Mouse (Mus musculus): ENCODE measurements around the gene Gm47791. TPM values are rescaled to one million over a fixed set of nuclear protein-coding genes. Genes with fewer than 3 reads are reported as not detected.

Gm47791 gene
- polyA plus RNA-seq, 1 experiment = not detected

DNA sequence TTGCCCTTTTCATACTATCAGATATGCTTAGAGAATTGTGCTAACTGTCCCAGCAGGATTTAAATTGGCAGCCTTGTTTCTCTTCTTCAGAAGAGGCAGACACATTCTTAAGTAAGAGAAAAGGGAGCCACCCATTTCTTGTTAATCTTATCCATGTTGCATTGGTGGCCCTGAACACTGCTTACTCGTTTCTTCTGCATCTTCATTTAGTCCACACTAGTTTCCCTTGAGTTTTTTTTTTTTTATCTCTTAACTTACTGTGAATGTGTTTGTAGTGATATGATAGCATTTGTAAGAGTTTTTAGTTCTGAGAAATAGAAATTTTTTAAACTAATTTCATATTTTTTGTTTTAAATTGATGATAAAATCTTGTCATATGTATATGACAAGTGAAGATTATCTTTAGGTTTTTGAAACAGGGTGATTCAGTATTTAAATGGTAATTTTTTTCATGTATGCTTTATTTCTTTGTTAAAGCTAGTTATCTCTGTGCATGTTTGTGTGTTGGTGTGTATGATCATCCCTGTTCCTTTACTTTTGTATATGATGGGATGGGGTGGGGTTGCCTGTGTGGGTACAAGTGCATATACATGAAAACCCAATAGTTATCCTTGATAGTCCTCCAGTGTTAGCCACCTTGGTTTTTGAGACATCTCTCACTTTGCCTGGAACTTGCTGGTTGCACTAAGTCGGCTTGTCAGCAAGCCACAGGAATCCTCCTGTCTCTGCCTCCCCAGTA, 23.2 kb downstream of the Gm47791 start:
- H3K4me1 ChIP-seq (ENCODE audit: control insufficient read depth, insufficient read depth, low read length) = no peaks in the 10 kb centered on the region
- no peak overlapping the region for H3K4me3 ChIP-seq (ENCODE audit: low read depth, low read length)
- TF ChIP-seq EP300 (IDR thresholded peaks at IDR 0.05; ENCODE audit: insufficient read depth, low read depth, low read length) (no peak), CTCF (IDR thresholded peaks at IDR 0.05; ENCODE audit: low read depth, low read length) (no peak), POLR2A (IDR thresholded peaks at IDR 0.05; ENCODE audit: insufficient read depth, low read length) (no peak)
- no peak overlapping the region for H3K27ac ChIP-seq (ENCODE audit: insufficient read depth, low read length)
- no peaks in the 10 kb centered on the region for H3K27me3 ChIP-seq (ENCODE audit: control insufficient read depth, insufficient read depth, low read length, poor library complexity, severe bottlenecking)
- no peak overlapping the region for H3K9ac ChIP-seq (ENCODE audit: low read depth, poor library complexity, severe bottlenecking)
- peaks cover 4% of the 10 kb centered on the region for H3K36me3 ChIP-seq (ENCODE audit: control insufficient read depth, insufficient read depth, low read length, poor library complexity, severe bottlenecking)
- no peaks in the 10 kb centered on the region for H3K9me3 ChIP-seq (replicated peaks; ENCODE audit: control insufficient read depth, insufficient read depth, low read length, poor library complexity, severe bottlenecking)

DNA sequence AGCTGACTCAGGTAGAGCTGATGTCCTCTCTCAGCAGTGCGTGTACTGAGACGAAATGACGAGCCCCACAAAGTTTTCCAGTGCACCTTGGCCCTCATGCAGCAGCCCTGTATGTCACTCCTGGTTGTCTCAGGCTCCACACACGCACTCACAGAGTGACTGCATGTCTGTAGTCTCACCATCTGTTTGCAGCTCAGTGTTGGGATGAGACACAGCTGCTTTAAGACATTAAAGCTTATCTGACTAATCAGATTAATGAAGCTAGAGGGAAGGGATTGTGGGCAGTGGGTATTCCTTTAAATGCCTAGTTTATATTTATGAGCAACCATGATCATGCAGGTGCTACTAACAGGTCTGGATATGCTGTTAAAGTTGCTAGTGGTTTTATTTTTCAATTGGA, 24.6 kb downstream of the Gm47791 start:
- Histone ChIP-seq H3K4me3 (ENCODE audit: low read depth, low read length) (no peak overlapping the region), H3K27ac (ENCODE audit: insufficient read depth, low read length) (no peak overlapping the region), H3K4me1 (ENCODE audit: control insufficient read depth, insufficient read depth, low read length) (no peaks in the 10 kb centered on the region), H3K9me3 (replicated peaks; ENCODE audit: control insufficient read depth, insufficient read depth, low read length, poor library complexity, severe bottlenecking) (no peaks in the 10 kb centered on the region), H3K27me3 (ENCODE audit: control insufficient read depth, insufficient read depth, low read length, poor library complexity, severe bottlenecking) (no peaks in the 10 kb centered on the region), H3K9ac (ENCODE audit: low read depth, poor library complexity, severe bottlenecking) (no peak overlapping the region), H3K36me3 (ENCODE audit: control insufficient read depth, insufficient read depth, low read length, poor library complexity, severe bottlenecking) (peaks cover 5% of the 10 kb centered on the region)
- no peak for TF ChIP-seq CTCF (IDR thresholded peaks at IDR 0.05; ENCODE audit: low read depth, low read length)
- TF ChIP-seq POLR2A (IDR thresholded peaks at IDR 0.05; ENCODE audit: insufficient read depth, low read length) = no peak
- no peak for TF ChIP-seq EP300 (IDR thresholded peaks at IDR 0.05; ENCODE audit: insufficient read depth, low read depth, low read length)

DNA sequence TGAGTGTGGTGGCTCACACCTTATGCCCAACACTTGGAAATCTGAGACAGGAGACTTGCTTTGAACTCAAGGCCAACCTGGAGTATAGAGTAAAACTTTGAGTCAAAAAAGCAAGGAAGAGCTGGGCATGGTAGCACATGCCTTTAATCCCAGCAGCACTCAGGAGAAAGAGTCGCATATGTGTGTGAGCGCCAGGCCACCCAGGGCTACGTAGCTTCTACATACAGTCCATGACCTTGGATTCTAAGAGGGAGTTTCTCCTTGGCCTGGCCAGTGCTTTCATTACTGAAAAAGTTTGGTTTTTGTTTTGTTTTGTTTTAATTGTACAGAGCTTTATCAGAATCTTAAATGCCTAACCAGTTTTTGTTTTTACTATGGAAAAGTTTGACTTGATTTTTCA, 27.1 kb downstream of the Gm47791 start:
- no peaks in the 10 kb centered on the region for H3K27me3 ChIP-seq (ENCODE audit: control insufficient read depth, insufficient read depth, low read length, poor library complexity, severe bottlenecking)
- H3K9ac ChIP-seq (ENCODE audit: low read depth, poor library complexity, severe bottlenecking) = no peak overlapping the region
- peaks cover 5% of the 10 kb centered on the region for H3K36me3 ChIP-seq (ENCODE audit: control insufficient read depth, insufficient read depth, low read length, poor library complexity, severe bottlenecking)
- no peak overlapping the region for H3K4me3 ChIP-seq (ENCODE audit: low read depth, low read length)
- no peak for TF ChIP-seq CTCF (IDR thresholded peaks at IDR 0.05; ENCODE audit: low read depth, low read length)
- no peak for TF ChIP-seq POLR2A (IDR thresholded peaks at IDR 0.05; ENCODE audit: insufficient read depth, low read length)
- no peak for TF ChIP-seq EP300 (IDR thresholded peaks at IDR 0.05; ENCODE audit: insufficient read depth, low read depth, low read length)
- no peaks in the 10 kb centered on the region for H3K9me3 ChIP-seq (replicated peaks; ENCODE audit: control insufficient read depth, insufficient read depth, low read length, poor library complexity, severe bottlenecking)
- no peak overlapping the region for H3K27ac ChIP-seq (ENCODE audit: insufficient read depth, low read length)
- H3K4me1 ChIP-seq (ENCODE audit: control insufficient read depth, insufficient read depth, low read length) = no peaks in the 10 kb centered on the region

DNA sequence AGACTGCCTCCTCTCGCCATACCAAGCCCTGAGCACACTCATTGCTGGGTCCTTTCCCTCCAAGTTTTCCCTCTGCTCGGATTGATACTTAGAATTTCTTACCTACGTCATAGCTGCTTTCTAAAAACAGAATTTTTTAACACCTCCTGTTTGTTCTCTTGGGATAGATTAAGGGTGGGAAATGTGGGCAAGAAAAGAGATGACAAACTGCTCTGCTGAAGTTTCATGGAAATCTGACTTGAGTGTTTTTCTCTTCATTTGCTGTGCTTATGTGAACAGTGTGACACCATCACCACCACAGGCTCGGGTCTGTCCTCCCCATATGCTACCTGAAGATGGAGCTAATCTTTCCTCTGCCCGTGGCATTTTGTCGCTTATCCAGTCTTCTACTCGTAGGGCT, 29.5 kb downstream of the Gm47791 start:
- H3K27ac ChIP-seq (ENCODE audit: insufficient read depth, low read length) = no peak overlapping the region
- no peak overlapping the region for H3K9ac ChIP-seq (ENCODE audit: low read depth, poor library complexity, severe bottlenecking)
- H3K9me3 ChIP-seq (replicated peaks; ENCODE audit: control insufficient read depth, insufficient read depth, low read length, poor library complexity, severe bottlenecking) = no peaks in the 10 kb centered on the region
- no peaks in the 10 kb centered on the region for H3K27me3 ChIP-seq (ENCODE audit: control insufficient read depth, insufficient read depth, low read length, poor library complexity, severe bottlenecking)
- no peaks in the 10 kb centered on the region for H3K4me1 ChIP-seq (ENCODE audit: control insufficient read depth, insufficient read depth, low read length)
- no peak for TF ChIP-seq EP300 (IDR thresholded peaks at IDR 0.05; ENCODE audit: insufficient read depth, low read depth, low read length)
- TF ChIP-seq POLR2A (IDR thresholded peaks at IDR 0.05; ENCODE audit: insufficient read depth, low read length) = no peak
- TF ChIP-seq CTCF (IDR thresholded peaks at IDR 0.05; ENCODE audit: low read depth, low read length) = no peak
- H3K4me3 ChIP-seq (ENCODE audit: low read depth, low read length) = no peak overlapping the region
- H3K36me3 ChIP-seq (ENCODE audit: control insufficient read depth, insufficient read depth, low read length, poor library complexity, severe bottlenecking) = peaks cover 5% of the 10 kb centered on the region

DNA sequence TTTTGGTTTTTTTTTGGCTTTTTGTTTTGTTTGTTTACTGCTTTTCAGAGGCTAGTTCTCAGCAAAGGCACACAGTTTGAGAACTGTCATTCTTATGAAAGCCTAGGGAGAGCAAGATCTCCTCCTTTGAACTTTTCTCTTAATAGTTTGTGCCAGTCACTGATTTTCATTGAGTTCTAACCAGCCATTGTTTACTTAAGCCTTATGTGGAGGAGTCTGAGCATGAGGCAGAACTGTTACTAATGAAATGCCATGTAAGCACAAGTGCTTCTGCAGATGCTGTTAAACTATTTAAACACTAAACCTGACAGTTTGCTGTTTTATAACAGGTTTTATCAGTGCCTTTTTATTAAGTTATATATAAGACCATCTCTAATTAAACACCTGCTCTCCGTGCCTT, 33.0 kb downstream of the Gm47791 start:
- no peak for TF ChIP-seq CTCF (IDR thresholded peaks at IDR 0.05; ENCODE audit: low read depth, low read length)
- TF ChIP-seq POLR2A (IDR thresholded peaks at IDR 0.05; ENCODE audit: insufficient read depth, low read length) = no peak
- no peak for TF ChIP-seq EP300 (IDR thresholded peaks at IDR 0.05; ENCODE audit: insufficient read depth, low read depth, low read length)
- Histone ChIP-seq H3K4me3 (ENCODE audit: low read depth, low read length) (no peak overlapping the region), H3K27ac (ENCODE audit: insufficient read depth, low read length) (no peak overlapping the region), H3K9ac (ENCODE audit: low read depth, poor library complexity, severe bottlenecking) (no peak overlapping the region), H3K9me3 (replicated peaks; ENCODE audit: control insufficient read depth, insufficient read depth, low read length, poor library complexity, severe bottlenecking) (no peaks in the 10 kb centered on the region), H3K36me3 (ENCODE audit: control insufficient read depth, insufficient read depth, low read length, poor library complexity, severe bottlenecking) (peaks cover 17% of the 10 kb centered on the region), H3K4me1 (ENCODE audit: control insufficient read depth, insufficient read depth, low read length) (no peaks in the 10 kb centered on the region), H3K27me3 (ENCODE audit: control insufficient read depth, insufficient read depth, low read length, poor library complexity, severe bottlenecking) (no peaks in the 10 kb centered on the region)

DNA sequence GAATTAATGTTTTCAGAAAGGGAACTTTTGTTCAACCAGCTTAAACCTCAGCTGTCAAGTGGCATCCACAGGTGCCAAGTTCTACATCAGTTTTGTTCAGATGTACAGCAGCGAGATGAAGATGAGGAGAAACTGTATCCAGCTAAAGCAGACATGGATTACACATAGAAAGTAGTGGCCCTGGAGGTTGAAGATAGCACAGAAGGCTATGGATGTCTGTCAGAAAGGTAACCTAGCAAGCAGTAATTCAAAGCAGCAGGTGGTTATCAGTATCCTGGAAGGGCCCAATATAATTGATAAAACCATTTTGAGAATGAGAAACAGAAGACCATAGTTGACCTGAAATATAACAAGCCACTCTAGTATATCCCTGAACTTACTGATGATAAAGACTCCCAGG, 37.7 kb downstream of the Gm47791 start:
- H3K27me3 ChIP-seq (ENCODE audit: control insufficient read depth, insufficient read depth, low read length, poor library complexity, severe bottlenecking) = no peaks in the 10 kb centered on the region
- no peak overlapping the region for H3K9ac ChIP-seq (ENCODE audit: low read depth, poor library complexity, severe bottlenecking)
- H3K36me3 ChIP-seq (ENCODE audit: control insufficient read depth, insufficient read depth, low read length, poor library complexity, severe bottlenecking) = peaks cover 34% of the 10 kb centered on the region
- TF ChIP-seq CTCF (IDR thresholded peaks at IDR 0.05; ENCODE audit: low read depth, low read length) (no peak), EP300 (IDR thresholded peaks at IDR 0.05; ENCODE audit: insufficient read depth, low read depth, low read length) (no peak), POLR2A (IDR thresholded peaks at IDR 0.05; ENCODE audit: insufficient read depth, low read length) (no peak)
- H3K4me3 ChIP-seq (ENCODE audit: low read depth, low read length) = no peak overlapping the region
- no peaks in the 10 kb centered on the region for H3K4me1 ChIP-seq (ENCODE audit: control insufficient read depth, insufficient read depth, low read length)
- no peaks in the 10 kb centered on the region for H3K9me3 ChIP-seq (replicated peaks; ENCODE audit: control insufficient read depth, insufficient read depth, low read length, poor library complexity, severe bottlenecking)
- H3K27ac ChIP-seq (ENCODE audit: insufficient read depth, low read length) = no peak overlapping the region
